Mouse (Mus musculus) kidney, adult 2 months (tissue): ENCODE data around the gene Mrpl1.

Source experiments
- CTCF ChIP-seq: fragments of 200-500 bp; conservative IDR thresholded peaks from 2 replicates; pipeline ENCODE4 v1.5.1; 2011; ENCODE audit warnings: low read depth, mild to moderate bottlenecking, control low read depth, low read length, moderate library complexity, mixed read lengths; ENCODE audit not compliant: insufficient read depth, insufficient read length
- POLR2A ChIP-seq: fragments of 200-500 bp; IDR thresholded peaks from one replicate; pipeline ENCODE4 v1.6.1; 2011; ENCODE audit warnings: low read depth, low read length, control low read depth

DNA sequence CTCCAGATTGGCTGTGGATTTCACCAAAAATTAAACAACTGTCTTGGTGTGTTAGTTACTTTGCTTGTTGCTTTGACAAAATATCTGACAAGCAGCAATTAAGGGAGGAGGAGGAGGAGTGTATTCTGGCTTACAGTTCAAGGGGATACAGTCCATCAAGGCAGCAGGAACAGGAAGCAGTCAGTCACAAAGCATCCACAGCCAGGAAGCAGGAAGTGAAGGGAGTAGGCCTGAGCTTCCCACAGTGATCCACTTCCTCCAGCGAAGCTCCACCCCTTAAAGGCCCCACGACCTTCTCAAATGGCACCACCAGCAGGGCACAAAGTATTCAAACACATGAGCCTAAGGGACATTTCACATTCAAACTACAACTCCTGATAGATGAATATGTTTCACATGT is 42.5 kb upstream of the Mrpl1 start:
- TF ChIP-seq CTCF (no peak), POLR2A (no peak)
